Mouse (Mus musculus): ENCODE results near the gene Mvp. TPM values are rescaled to one million over a fixed set of nuclear protein-coding genes. Genes with fewer than 3 reads are reported as not detected.

Mvp gene
- polyA plus RNA-seq, 1 experiment = 64.9 TPM

DNA sequence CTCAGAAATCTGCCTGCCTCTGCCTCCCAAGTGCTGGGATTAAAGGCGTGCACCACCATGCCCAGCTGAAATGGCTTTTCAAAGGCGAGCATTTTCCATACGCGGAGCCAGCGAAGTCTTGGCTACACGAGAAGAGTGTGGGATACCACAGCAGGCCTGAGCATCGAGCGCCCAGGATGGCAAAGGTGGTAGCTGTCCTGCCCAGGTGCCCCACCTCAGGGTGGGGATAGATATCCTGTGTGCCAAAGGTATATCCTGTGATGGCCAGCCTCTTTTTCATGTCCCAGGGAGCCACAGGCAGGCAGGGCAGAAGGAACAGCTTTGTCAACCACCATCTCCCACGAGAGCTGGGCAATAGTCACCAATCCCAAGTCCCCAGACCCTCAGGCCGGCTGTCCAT, 1.6 kb downstream of the Mvp start:
- H3K4me1 ChIP-seq (replicated peaks; ENCODE audit: control insufficient read depth, insufficient read depth, low read length) = peaks cover 34% of the 10 kb centered on the region
- H3K27me3 ChIP-seq (ENCODE audit: control insufficient read depth, insufficient read depth, low read length) = no peaks in the 10 kb centered on the region
- no peak overlapping the region for H3K27ac ChIP-seq (ENCODE audit: control insufficient read depth, insufficient read depth, low read length)
- no peak overlapping the region for H3K4me3 ChIP-seq (ENCODE audit: control insufficient read depth, insufficient read depth, low read length)
- WGBS = 96% methylated on average over 10 of the region's 10 CpGs
- no peaks in the 10 kb centered on the region for H3K36me3 ChIP-seq (ENCODE audit: control insufficient read depth, insufficient read depth, low read length)
- no peak for DNase-seq
- no peak for TF ChIP-seq POLR2A (IDR thresholded peaks at IDR 0.05; ENCODE audit: control insufficient read depth, extremely low read depth, insufficient read depth, low read length, poor library complexity)
- TF ChIP-seq CTCF (IDR thresholded peaks at IDR 0.05; ENCODE audit: borderline replicate concordance, control insufficient read depth, extremely low read depth, insufficient read depth, low read length, poor library complexity) = no peak

DNA sequence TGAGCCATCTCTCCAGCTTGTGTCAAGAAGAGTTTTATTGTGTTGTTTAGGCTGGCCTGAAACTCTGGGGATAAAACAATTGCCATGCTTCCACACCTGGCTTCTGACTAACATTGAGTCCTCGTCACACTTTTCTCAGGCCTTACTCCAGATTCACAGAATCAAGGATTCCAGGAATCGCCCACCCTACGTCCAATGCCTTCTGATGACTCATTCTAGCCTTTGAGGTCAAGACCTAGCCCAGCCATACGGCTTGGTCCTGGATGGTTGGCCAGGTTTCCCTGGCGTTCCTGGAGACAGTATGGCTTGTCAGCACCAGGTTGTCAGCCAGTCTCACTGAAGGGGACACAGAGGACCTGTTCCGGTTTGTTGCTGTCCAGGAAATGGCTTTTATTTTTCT, 2.0 kb downstream of the Mvp start:
- 96% methylated on average over 6 of the region's 6 CpGs for WGBS
- Histone ChIP-seq H3K4me1 (replicated peaks; ENCODE audit: control insufficient read depth, insufficient read depth, low read length) (peaks cover 30% of the 10 kb centered on the region), H3K27me3 (ENCODE audit: control insufficient read depth, insufficient read depth, low read length) (no peaks in the 10 kb centered on the region), H3K36me3 (ENCODE audit: control insufficient read depth, insufficient read depth, low read length) (no peaks in the 10 kb centered on the region), H3K4me3 (ENCODE audit: control insufficient read depth, insufficient read depth, low read length) (no peak overlapping the region), H3K27ac (ENCODE audit: control insufficient read depth, insufficient read depth, low read length) (no peak overlapping the region)
- TF ChIP-seq CTCF (IDR thresholded peaks at IDR 0.05; ENCODE audit: borderline replicate concordance, control insufficient read depth, extremely low read depth, insufficient read depth, low read length, poor library complexity) = no peak
- TF ChIP-seq POLR2A (IDR thresholded peaks at IDR 0.05; ENCODE audit: control insufficient read depth, extremely low read depth, insufficient read depth, low read length, poor library complexity) = no peak
- no peak for DNase-seq

DNA sequence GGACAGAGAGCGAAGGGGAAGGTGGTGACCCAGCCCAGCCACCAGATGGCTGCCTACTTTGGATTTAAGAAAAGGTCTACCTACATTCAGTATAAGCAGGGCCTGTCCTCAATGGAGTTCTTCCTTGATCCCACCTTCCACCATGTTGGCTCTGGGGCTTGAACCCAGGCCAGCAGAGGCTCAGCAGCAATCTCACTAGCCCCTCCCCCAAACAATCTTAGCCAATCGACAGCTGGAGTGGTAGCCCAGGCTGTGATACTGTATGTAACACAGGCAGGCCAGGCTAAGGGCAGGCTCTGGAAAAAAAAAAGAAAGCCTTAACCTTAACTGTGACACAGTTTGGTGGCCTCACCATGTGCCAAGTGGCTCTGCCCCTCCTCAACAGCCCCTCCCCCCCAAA, 2.7 kb downstream of the Mvp start:
- TF ChIP-seq CTCF (IDR thresholded peaks at IDR 0.05; ENCODE audit: borderline replicate concordance, control insufficient read depth, extremely low read depth, insufficient read depth, low read length, poor library complexity) = no peak
- no peak for TF ChIP-seq POLR2A (IDR thresholded peaks at IDR 0.05; ENCODE audit: control insufficient read depth, extremely low read depth, insufficient read depth, low read length, poor library complexity)
- WGBS = 89% methylated on average over 2 of the region's 2 CpGs
- Histone ChIP-seq H3K4me3 (ENCODE audit: control insufficient read depth, insufficient read depth, low read length) (no peak overlapping the region), H3K27me3 (ENCODE audit: control insufficient read depth, insufficient read depth, low read length) (no peaks in the 10 kb centered on the region), H3K4me1 (replicated peaks; ENCODE audit: control insufficient read depth, insufficient read depth, low read length) (peaks cover 30% of the 10 kb centered on the region), H3K36me3 (ENCODE audit: control insufficient read depth, insufficient read depth, low read length) (no peaks in the 10 kb centered on the region), H3K27ac (ENCODE audit: control insufficient read depth, insufficient read depth, low read length) (no peak overlapping the region)
- DNase-seq = no peak

DNA sequence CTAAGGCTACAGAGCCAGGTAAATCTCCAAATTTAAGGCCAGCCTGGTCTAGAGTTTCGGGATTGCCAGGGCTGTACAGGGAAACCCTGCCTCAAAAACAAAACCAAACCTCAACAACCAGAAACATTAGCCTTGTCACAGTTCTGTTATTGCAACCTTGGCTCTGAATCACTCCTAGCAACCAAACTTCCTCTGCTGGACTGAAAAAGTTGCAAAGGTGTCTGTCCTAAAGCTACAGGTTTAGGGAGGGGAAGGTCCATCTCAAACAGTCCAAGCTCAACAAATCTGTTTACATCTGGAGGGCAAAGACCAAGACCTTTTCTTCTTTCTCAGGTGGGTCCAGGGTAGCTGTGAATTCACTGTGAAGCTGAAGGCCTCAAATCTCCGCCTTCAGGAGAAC, 3.4 kb downstream of the Mvp start:
- DNase-seq = no peak
- WGBS = 94% methylated on average over 2 of the region's 2 CpGs
- peaks cover 27% of the 10 kb centered on the region for H3K4me1 ChIP-seq (replicated peaks; ENCODE audit: control insufficient read depth, insufficient read depth, low read length)
- H3K27ac ChIP-seq (ENCODE audit: control insufficient read depth, insufficient read depth, low read length) = no peak overlapping the region
- no peak overlapping the region for H3K4me3 ChIP-seq (ENCODE audit: control insufficient read depth, insufficient read depth, low read length)
- no peaks in the 10 kb centered on the region for H3K36me3 ChIP-seq (ENCODE audit: control insufficient read depth, insufficient read depth, low read length)
- no peaks in the 10 kb centered on the region for H3K27me3 ChIP-seq (ENCODE audit: control insufficient read depth, insufficient read depth, low read length)
- TF ChIP-seq CTCF (IDR thresholded peaks at IDR 0.05; ENCODE audit: borderline replicate concordance, control insufficient read depth, extremely low read depth, insufficient read depth, low read length, poor library complexity) = no peak
- no peak for TF ChIP-seq POLR2A (IDR thresholded peaks at IDR 0.05; ENCODE audit: control insufficient read depth, extremely low read depth, insufficient read depth, low read length, poor library complexity)

DNA sequence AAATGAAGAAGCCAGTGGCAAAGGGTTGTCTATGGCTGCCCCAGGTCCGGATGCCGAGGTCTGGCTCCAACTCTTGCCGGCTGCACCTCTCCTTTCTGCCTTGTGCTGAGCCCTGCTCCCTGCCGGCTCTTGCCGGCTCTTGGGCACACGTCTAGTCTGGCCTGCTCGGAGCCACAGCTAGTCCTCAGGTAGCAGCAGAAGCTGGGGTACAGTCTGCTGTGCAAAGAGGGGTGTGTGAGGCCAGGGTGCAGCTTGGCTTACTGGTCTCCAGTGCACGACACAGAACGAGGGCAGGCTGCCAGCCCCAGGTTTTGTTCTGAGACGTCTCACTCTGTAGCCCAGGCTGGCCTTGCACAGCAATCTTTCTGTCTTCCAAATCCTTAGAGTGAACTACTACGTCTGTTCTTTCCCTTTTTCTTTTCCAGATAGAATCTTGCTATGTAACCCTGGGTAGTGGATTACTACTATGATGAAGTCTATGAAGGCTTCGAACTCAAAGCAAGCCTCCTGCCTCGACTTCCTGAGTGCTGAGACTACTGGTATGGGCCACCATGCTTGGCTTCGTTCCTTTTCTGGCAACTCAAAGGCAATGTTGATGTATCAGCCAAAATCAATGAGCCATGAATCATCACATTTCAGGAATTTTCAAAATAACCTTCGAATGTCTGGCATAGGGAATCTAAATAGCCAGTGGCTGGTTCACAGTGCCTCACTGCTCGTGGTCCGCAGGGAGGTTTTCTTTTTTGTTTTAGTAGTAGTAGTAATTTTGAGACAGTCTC, 4.9 kb downstream of the Mvp start:
- Histone ChIP-seq H3K27me3 (ENCODE audit: control insufficient read depth, insufficient read depth, low read length) (no peaks in the 10 kb centered on the region), H3K36me3 (ENCODE audit: control insufficient read depth, insufficient read depth, low read length) (no peaks in the 10 kb centered on the region), H3K4me1 (replicated peaks; ENCODE audit: control insufficient read depth, insufficient read depth, low read length) (peaks cover 15% of the 10 kb centered on the region), H3K27ac (ENCODE audit: control insufficient read depth, insufficient read depth, low read length) (no peak overlapping the region), H3K4me3 (ENCODE audit: control insufficient read depth, insufficient read depth, low read length) (no peak overlapping the region)
- 90% methylated on average over 17 of the region's 17 CpGs for WGBS
- TF ChIP-seq CTCF (IDR thresholded peaks at IDR 0.05; ENCODE audit: borderline replicate concordance, control insufficient read depth, extremely low read depth, insufficient read depth, low read length, poor library complexity) (no peak), POLR2A (IDR thresholded peaks at IDR 0.05; ENCODE audit: control insufficient read depth, extremely low read depth, insufficient read depth, low read length, poor library complexity) (no peak)
- no peak for DNase-seq

DNA sequence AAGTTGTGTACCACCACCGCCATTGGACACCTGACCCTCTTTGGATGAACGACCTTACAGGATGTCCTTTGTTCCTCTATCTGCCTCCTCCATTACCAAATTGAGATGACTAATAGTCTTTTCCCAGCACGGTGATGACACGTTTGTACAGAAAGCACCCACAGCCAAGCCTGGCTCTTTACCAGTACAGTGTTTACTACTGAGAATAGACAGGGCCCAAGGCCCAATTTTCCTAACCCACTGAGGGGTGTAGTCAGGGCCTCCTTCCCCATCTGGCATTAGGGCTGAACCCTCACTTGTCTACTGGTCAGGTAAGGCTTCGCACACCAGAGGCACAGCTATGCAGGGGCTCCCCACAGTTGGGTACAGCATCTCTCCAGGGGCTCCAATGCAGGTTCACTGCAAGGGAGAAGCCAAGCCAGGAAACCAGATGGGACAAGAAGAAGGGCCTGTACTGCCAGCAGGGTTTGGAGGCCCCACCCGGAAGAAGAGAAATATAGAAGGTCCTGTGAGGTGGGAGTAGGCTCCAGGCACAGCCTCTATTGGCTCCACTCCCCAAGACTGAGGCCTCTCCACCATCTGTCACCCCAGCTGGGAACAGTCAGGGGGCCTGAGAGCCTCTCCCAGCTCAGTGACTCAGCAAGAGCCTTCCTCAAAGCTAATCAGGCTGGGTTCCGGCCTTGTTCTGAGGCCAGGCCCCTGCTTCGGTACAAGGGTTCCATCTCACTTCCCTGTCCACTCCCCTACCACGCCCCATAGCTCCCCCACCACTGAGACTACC, 6.0 kb downstream of the Mvp start:
- TF ChIP-seq CTCF (IDR thresholded peaks at IDR 0.05; ENCODE audit: borderline replicate concordance, control insufficient read depth, extremely low read depth, insufficient read depth, low read length, poor library complexity) (no peak), POLR2A (IDR thresholded peaks at IDR 0.05; ENCODE audit: control insufficient read depth, extremely low read depth, insufficient read depth, low read length, poor library complexity) (no peak)
- WGBS = 59% methylated on average over 9 of the region's 9 CpGs
- no peak for DNase-seq

More for the DNA sequence above, 6.0 kb downstream of the Mvp start:
- Histone ChIP-seq H3K36me3 (ENCODE audit: control insufficient read depth, insufficient read depth, low read length) (no peaks in the 10 kb centered on the region), H3K4me3 (ENCODE audit: control insufficient read depth, insufficient read depth, low read length) (no peak overlapping the region), H3K27me3 (ENCODE audit: control insufficient read depth, insufficient read depth, low read length) (no peaks in the 10 kb centered on the region), H3K27ac (ENCODE audit: control insufficient read depth, insufficient read depth, low read length) (no peak overlapping the region), H3K4me1 (replicated peaks; ENCODE audit: control insufficient read depth, insufficient read depth, low read length) (peaks cover 9% of the 10 kb centered on the region)
